ENCODE assay signal across 15 mouse cellular contexts in the genomic region with DNA sequence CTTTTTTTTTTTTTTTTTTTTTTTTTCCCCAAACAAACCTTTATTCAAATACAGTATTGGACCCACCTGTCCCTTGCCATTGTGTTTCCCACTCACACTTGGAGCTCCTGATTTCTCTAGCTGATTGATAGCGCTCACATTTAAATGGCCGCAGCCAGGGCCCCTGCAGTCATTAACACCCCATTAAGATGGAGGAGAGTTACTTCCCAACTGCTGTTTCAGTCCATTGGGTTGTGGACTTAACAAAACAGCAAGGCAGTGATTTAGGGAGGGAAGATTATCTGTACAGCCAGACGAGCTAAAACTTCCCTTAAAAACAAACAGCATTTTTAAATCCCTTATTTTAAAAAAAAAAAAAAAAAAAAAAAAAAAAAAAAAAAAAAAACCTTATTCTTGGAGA.
"Had no signal": no experiment of that assay in that cellular context is flagged by ENCODE, and none has a peak within 500 bp of the region (broad histone marks: within the 10 kb centered on the region; RNA-seq: fewer than 3 reads in every experiment).

No protein-coding gene starts in this region.

- DNase-seq: kidney, adult 9 months; layer of hippocampus, postnatal 36 days; lung, adult 2 months; lung, postnatal 36 days; midbrain, embryonic 14.5 days; right cerebral cortex, adult 18-20 months; right cerebral cortex, postnatal 25 days; thymus, postnatal 36 days had no signal

- H3K9me3 ChIP-seq: limb, embryonic 13.5 days; liver, embryonic 15.5 days; midbrain, embryonic 10.5 days had no signal

- H3K36me3 ChIP-seq: limb, embryonic 13.5 days; liver, embryonic 15.5 days; midbrain, embryonic 10.5 days had no signal

- H3K4me2 ChIP-seq: limb, embryonic 13.5 days; liver, embryonic 15.5 days had no signal

- H3K9ac ChIP-seq: limb, embryonic 13.5 days; liver, embryonic 15.5 days had no signal

- H3K27me3 ChIP-seq: liver, embryonic 15.5 days had no signal

- H3K27ac ChIP-seq: limb, embryonic 13.5 days; liver, embryonic 15.5 days; midbrain, embryonic 10.5 days had no signal

- H3K4me1 ChIP-seq: liver, embryonic 15.5 days had no signal

- H3K4me3 ChIP-seq: limb, embryonic 13.5 days; liver, embryonic 15.5 days; midbrain, embryonic 10.5 days; myocyte had no signal

- ATAC-seq: inflammation-experienced regulatory T-cells, adult 6 months; intestine, postnatal 0 days; lung, postnatal 0 days had no signal
